Mouse (Mus musculus) adrenal gland, postnatal 25 days (tissue): ENCODE measurements at regions not wholly inside any gene's neighbourhood (a gene's known extent, or its start where the extent isn't known, plus 50 kb on each side); places are given as distances from the start of the nearest gene placed in this dataset.

ENCODE experiments used
- DNase-seq: peaks from one replicate; pipeline ENCODE4 v3.0.0; 2021; ENCODE audit warnings: mixed read lengths

DNA sequence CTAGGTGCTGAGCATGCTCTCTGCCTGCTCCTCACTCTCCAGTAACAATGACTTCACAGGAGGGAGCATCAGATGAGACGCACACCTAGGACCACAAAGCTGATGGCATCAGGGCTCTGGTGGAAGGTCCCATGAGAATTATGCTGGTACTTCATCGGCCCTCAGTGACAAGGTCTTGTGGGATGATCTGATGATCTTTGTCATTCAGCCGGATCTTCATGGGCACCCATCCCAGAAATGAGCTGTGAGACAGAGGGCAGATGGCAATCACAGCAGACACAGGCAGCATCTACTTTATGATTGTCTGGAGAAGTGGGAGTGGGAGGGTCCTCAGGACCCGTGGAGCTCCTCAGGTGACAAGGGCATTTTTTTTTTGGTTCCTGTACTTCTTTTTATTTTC lies 114.7 kb upstream of the Ctnnb1 start:
- peak; percentile 20 for DNase-seq

DNA sequence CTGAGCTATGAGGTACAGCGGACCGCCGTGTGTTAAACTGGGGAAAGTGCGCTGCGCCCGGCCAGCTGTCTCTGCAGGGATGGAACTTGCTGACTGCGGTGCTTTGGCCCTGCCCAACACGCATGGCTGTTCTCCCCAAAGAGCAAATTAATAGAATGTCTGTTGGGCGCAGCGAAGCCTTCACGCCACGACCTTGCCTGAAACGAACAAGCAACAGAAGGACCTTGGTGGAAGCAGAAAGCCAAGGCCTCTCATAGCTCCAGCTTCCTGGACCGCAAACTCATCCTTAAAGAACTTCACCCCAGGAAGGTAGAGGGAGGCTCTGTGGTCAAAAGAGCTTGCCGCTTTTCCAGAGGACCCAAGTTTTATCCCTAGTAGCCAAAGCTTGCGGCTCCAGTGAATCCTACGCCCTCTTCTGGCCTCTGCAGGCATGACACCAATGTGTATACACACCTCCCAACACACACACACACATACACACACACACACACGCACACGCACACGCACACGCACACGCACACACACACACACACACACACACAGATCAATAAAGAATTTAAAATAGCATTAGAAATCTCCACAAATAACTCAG lies 110.2 kb upstream of the Ctnnb1 start:
- DNase-seq: peak; percentile 24

DNA sequence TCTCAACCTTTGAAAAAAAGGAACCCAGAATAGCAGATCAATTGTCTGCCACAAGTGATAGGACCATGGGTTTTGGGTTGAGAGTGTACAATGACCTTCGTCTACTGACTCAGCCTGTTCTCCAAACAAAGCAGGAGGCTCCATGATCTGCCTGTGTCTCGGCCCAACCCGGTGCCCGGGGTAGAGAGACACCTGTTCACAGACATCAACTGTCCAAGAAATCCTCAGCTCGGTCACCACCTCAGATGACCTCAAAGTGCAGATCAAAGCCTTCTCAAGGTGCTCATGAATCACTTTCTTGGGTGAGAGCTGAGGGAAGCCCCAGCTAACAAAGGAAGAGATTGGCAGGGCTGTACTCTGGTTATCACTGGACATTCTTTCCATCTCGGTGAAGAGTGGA lies 108.1 kb upstream of the Ctnnb1 start:
- no peak for DNase-seq

DNA sequence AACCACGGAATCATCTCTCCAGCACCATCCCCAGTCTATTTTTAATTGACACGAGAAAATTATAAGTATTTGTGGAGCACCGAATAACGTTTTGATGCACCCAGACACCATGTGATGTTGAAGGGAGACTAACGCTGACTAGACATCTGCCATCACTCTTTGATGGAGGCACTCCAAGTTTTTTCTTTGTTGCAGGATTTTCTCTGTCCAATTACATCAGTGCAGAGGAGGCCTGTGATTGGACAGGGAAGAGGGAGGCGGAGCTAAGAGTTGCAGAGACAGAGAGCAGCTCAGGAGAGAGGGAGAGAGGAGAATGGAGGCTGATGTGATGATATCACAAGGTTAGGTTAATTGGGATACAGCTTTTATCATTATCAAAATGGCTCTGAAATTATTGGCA lies 105.6 kb upstream of the Ctnnb1 start:
- DNase-seq: no peak

DNA sequence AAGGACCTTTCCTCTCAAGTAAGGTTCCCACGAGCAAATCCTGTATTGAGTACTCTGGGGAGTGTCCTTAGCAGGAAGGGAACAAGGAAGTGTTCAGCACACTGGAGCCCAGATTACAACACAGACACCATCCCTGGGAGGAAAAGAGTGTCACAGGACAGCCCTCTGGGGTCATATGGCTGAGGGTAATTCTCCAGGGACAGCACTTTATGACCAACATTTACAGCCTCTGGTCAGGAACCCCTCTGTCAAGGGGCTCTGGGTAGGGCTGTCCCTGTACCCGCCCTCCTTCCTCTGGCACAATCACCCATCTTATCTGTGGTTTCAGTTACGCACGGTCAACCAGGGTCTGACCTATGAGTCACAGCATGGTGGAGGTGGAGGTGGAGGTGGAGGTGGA lies 102.8 kb upstream of the Ctnnb1 start:
- DNase-seq: no peak

DNA sequence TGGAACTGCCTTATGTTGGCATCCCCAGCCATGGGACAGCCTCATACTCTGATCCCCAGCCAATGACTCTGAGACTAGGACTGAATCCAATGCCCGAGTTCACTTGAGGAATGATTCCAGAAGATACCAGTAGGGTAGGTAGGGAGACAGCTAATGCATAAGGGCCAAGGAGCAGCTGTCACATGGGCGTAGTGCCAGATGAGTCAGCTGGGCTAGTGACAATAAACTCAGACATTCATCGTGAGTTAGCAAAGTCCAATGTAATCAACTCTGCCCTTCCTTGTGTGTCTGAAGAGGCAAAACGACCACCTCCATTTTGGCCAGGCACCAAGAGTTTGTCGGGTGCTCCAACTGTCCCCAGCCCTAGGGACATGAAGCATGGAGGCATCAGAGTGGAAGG lies 98.5 kb upstream of the Ctnnb1 start:
- DNase-seq: peak; percentile 92

DNA sequence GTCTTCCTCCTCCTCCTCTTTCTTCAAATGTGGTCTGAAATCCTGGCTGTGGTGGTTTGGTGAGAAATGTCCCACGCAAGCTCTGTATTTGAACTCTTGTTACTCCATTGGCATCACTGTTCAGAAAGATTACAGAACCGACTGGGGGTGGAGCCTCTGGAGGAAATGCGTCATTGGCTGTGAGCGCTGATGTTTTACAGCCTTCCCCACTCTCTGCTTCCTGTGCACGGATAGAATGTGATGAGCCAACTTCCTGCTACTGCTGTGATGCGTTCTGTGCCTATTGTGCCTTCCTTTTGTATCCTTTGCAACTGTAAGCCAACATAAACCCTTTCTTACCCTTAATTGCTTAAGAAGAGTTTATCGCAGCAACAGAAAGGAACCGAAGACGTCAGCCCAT lies 94.8 kb upstream of the Ctnnb1 start:
- DNase-seq: no peak

DNA sequence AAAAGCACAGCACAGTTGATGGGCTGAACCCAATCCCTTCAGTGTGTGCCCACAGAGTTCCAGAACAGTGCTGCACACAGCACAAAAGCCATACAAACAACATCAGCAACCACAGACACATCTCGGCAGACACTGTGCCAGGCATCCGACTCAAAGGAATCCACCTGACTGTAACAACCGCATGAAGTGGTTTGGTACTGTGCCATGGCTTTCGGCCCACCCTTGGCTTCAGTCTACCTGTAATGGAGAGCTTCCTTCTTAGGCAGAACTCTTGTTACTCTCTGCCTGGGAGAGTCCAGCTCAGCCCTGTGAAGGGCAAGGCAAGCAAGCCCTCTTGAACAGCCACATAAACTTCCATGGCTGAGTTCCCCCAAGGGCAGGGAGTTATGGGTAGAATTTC lies 93.4 kb upstream of the Ctnnb1 start:
- DNase-seq: no peak

DNA sequence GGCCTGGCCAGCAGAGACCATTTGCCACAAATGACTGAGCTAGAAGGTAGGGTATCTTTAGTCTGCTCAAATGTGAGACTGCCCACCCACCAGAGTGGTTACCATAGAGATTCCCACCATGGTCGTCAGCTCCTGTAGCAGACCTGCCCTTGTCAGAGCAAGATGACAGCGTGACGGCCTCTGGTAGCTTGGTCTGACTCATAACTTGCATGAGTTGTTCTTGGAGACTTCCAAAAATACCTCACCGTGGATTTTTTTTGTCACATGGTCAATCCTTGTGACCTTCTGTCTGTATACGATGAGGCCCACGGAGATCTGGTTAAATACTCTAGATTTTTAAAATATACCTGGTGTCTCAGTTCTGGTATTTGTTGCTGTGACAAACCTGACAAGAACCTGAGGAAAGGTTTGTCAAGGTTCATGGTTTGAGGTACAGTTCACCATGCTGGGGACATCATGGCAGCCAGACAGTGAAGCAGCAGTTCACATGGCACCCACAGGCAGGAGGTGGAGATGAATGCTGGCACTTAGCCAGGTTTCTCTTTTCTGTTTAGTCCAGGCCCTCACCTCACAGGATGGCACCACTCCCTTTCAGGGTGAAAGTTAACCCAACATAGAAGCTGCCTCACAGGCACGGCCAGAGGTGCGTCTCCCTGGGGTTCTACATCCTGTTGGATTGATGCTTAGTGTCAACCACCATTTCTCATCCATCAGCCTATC lies 91.4 kb upstream of the Ctnnb1 start:
- DNase-seq: no peak

DNA sequence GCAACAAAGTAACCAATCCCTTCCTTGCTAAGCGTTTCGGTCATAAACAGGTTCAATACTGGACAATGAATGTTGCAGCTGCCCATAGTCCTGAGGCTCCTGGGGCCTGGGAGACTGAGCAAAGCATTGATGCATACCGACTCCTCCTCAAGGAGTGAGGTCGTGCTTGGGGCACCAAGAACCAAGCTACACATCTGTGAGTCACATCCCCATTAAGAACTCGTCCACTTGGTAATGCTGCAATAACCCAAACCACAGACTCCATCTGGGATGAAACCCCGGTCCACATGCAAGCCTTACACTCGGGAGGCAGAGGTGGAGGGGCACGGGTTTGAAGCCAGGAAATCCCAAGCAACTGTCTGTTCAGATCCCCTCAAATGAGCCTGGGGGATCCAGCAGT lies 85.3 kb upstream of the Ctnnb1 start:
- DNase-seq: no peak

DNA sequence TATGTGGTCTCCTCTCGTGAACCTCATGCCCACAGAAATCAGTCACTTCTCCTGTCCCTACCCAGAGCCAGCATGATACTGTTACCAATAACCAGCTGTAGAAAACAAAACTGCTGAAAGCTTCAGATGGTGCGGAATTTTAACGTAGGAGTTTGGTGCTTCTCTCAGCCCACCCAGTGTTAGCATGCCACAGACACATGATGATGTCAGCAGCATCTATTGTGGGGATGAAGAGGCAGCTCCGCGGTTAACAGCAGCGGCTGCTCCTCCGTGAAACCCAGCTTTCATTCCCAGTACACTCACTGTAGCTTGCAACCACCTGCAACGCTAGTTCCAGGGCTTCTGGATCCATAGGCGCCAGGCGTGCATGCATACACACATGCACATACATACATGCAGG lies 83.5 kb upstream of the Ctnnb1 start:
- no peak for DNase-seq

DNA sequence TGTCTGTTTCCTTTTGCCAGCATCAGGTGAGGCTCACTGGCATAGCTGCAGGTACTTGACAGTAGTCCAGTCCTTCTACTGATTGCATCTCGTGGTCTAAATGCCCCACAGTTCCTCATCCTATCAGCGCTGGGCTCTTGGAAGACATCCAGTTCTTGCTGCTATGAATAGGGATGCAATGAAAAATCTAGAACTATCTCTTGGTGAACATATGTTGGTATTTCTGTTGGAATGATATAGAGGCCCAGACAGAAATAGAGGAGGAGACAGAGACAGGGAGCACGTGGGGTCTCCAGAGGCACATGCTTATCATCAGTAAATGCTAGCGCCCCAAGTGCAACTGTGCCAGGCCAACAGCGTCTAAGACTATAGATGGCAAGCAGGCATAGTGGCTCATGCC lies 81.4 kb upstream of the Ctnnb1 start:
- DNase-seq: no peak

DNA sequence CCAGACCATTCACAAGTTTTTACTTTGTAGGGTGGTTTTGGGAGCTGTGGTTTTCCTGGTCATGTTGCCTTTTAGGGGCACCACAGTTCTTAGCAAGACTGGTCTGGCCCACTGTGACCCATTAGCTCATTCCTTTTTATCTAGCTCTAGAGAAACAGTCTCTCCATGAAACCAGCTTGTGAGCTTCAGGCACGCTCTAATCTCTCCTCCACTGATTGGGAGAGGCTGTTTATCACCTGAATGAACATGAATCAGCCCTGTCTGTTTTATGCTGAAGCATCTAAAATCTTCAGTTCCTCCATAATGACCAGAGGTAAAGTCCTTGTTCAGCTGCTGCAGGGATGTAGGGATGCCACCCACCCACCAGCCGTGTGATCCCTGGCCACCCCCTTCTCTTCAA lies 80.1 kb upstream of the Ctnnb1 start:
- no peak for DNase-seq

DNA sequence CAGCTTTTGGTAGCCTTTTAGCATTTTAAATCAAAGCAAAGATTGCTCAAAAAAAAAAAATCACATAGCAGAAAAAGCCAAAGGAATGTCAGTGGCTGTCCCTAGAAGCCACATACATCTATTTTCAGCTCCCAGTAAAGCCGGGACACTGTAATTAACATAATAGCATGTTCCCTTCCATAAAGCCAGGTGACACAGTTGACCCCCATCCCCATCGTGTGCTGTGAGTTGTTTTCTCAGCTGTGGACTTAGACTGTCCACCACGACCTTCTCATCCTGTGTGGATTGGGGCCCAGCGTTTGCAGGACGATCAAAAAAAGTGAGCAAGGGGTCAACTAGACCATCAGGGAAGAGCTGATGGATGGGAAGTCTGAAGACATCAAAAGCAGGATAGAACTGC lies 78.9 kb upstream of the Ctnnb1 start:
- DNase-seq: no peak

DNA sequence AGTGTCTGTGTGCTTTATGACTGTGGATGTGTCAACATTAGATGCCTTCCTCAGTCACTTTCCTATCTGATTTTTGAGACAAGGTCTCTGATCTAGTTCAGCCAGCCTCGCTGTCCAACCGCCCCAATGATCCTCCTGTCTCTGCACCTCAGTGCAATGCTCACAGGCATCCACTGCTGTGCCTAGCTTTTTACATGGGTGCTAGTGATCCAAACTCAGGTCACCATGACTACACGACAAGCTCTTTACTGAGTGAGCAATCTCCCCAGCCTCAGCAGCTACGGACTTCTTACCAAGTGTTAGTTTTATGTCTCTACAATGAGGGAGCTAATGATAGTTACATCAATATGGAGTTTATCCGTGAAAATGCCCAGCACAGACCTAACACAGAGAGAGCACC lies 77.1 kb upstream of the Ctnnb1 start:
- no peak for DNase-seq

DNA sequence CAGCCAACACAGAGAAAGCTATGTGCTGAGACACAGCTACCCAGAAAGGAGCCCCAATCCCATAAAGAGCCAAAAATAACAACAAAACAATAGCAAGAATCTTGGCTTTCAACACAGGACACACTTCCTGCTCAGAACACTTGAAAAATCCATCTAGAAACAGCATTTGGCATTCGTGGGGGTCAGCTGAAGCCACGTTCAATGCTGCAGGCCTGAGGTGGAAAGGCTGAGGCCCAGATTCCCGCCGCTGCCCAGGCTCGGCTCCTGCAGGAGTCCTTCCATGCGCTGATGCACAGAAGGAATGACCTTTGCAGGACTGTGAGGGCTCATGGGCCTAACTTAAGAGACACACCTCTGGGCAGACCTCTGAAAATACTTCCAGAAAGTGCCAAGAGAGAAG lies 76.4 kb upstream of the Ctnnb1 start:
- no peak for DNase-seq

DNA sequence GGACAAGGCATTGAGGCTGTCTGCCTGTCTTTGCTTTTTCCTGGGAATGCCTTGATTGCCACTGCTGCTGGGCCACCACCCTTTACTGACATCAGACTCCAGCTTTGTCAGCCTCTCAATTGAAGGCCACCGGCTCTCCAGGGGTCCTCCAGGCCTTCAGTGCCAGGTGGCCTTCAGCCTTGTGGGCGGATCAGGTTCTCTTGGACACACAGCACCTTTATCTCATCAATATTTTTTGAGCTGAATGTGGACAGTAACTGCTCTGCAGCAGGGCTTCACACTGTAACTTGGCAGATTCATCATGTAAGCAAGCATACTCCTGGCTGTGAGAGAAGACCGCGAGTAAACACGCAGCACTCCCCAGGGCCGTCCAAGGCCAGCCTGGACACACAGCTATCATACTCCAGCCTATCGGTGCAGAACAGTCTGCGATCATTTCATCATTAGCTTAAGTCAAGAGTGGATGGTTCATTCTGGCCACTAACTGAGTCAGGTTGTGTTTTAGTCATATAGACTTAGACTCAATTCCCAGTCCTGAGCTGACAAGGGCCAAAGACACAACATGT lies 75.9 kb upstream of the Ctnnb1 start:
- peak; percentile 23 for DNase-seq

DNA sequence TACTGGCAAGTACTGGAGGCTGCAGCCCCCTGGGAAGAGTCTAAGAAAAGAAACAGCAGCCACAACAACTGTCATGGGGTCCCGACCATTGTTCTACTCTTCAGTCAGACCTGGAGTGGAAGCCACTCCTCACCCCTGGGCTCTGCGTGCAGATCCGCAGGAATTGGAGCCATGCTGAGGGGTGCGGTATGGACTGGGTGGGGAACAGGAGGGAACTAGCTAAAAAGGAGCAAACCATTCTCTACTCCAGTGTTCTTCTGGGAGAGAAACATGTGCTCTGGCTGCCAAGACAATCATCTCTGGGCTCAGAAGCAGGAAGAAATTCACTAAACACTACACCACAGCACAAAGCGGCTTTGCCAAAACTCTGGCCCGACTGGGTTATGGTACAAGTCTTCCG lies 74.7 kb upstream of the Ctnnb1 start:
- DNase-seq: no peak

DNA sequence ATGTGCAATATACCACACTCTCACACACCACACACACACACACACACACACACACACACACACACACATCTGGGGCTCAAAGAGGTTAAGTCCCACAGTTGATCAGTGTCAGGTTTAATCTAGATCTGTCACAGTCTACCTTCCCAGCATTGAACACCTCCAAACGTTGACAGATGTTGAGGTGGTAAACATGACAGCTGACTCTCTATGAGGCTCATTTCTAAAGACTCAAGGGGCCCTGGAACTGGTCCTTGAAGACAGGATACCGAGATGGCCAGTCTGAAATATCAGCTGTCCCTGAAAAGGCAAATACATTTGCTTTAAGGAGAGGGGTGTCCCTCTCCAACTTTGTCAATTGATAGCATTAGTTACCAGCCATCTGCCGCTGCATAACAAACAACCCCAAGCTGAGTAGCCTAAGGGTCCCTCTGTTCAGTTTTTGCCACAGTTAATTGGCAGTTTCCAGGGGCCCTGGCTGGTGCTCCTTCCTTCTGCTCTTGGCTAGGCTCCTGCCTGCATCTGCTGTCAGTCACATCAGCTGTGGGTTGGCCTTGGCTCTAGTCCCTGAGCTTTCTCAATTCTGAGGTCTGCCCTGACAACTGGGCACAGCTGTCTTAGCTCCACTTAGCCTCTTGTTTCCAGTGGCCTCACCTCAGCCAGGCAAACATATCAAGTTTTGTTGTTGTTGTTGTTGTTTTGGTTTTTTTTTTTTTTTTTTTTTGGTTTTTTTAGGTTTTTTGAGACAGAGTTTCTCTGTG lies 73.5 kb upstream of the Ctnnb1 start:
- peak; percentile 39 for DNase-seq

DNA sequence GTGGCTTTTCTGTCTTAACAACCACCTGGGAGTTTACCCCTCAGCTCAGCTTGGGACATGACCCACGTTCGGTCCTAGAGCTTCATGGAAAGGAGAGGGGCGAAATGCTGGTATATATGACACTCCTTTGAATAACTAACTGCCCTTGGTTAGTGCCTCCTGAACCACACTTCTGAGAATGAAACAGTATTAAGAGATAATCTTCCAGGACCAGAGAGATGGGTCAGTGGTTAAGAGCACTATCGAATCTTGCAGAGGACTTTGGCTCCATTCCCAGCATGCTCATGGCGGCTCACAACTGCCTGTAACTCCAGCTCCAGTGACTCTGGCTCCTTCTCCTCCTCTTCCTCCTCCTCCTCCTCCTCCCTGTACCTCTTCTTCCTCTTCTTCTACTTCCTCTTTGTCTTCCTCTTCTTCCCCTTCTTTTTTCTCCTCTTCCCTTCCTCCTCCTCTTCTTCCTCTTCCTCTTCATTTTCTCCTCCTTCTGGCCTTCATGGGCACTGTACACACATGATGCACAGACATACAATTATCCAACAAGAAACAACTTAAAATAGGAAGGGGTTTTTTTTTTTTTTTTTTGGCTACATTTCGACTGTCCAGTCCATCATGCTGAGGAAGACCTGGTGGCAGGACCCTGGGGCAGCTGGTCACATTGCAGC lies 71.0 kb upstream of the Ctnnb1 start:
- no peak for DNase-seq

DNA sequence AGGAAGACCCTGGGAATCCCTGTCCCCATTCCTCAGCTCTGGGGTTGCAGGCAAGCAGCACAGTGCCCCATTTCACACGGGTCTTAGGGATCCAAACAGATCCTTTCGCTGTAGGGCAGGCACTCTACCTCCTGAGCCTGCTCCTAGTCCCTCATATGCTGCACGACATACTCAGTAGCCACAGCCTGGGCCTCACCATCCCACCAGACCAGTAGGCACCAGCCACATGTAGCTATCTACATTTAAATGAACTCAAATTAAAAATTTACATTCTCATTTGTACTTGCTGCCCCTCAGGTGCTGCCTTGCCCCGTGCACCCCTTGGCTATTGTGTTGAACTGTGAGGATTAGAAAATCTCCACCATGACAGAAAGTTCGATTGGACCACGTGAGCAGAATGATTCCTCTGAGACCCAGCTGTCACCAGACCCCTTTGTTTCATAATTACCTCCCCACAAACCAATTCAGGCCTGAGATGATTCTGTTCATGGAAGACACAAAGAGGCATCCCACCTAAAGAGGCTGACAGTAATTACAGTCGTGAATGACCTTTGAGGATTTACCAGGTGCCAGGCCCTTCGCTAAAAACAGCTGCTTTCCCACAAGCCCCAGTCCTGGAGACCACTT lies 67.9 kb upstream of the Ctnnb1 start:
- no peak for DNase-seq

DNA sequence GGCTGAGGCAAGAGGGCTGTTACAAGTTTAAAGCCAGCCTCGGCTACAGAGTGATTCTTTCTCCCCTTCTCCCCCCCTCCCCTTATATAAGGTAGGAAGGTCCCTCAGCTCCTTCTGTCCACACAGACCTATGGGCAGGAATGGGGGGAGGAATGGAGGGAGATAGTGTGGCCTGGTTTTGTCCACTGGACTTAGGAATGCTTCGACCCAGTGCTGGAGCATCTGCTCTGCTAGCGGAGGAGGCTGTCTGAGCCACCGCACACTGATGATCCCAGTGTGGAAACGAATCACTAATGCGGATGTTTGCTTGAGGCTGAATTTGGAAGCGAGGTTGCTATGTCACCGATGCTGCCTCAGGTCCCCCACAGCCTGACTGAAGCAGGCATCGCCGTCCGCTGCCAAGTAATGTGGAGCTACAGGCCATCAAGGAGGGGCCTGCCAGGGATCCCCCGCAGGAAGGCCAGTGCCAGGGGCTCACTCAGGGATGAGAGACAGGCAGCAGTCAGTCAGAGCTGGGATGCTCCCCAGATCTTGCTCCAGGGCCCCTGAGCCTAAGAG lies 67.1 kb upstream of the Ctnnb1 start:
- DNase-seq: no peak
